Mouse (Mus musculus): ENCODE measurements around the gene Crkl.

Gene Crkl

GRCm38 (mm10) chr16:17507018-17507552, 55.3 kb downstream of the Crkl start:
- no peak for TF ChIP-seq GATA4 (IDR thresholded peaks at IDR 0.05; ENCODE audit: insufficient replicate concordance, low read length)

- peak; percentile 48; the same call in 1 of the 2 replicates for TF ChIP-seq GATA4 (IDR thresholded peaks at IDR 0.05; ENCODE audit: insufficient replicate concordance, low read length)
Measured at GRCm38 (mm10) chr16:17508546-17509239, 56.9 kb downstream of the Crkl start, which contains the start of gene Lztr1. Gene Lztr1 (plus strand): TSS chr16:17508688.

- no peak for TF ChIP-seq GATA4 (IDR thresholded peaks at IDR 0.05; ENCODE audit: insufficient replicate concordance, low read length)
Measured at GRCm38 (mm10) chr16:17509240-17509597, 57.4 kb downstream of the Crkl start.

- TF ChIP-seq GATA4 (IDR thresholded peaks at IDR 0.05; ENCODE audit: insufficient replicate concordance, low read length): no peak
Measured at GRCm38 (mm10) chr16:17510143-17510542, 58.4 kb downstream of the Crkl start.

- no peak for TF ChIP-seq GATA4 (IDR thresholded peaks at IDR 0.05; ENCODE audit: insufficient replicate concordance, low read length)
Measured at GRCm38 (mm10) chr16:17510686-17511085, 58.9 kb downstream of the Crkl start.

GRCm38 (mm10) chr16:17511431-17511830, 59.6 kb downstream of the Crkl start:
- TF ChIP-seq GATA4 (IDR thresholded peaks at IDR 0.05; ENCODE audit: insufficient replicate concordance, low read length): no peak

GRCm38 (mm10) chr16:17518910-17519309, 67.1 kb downstream of the Crkl start:
- no peak for TF ChIP-seq GATA4 (IDR thresholded peaks at IDR 0.05; ENCODE audit: insufficient replicate concordance, low read length)

GRCm38 (mm10) chr16:17524156-17524555, 72.4 kb downstream of the Crkl start:
- no peak for TF ChIP-seq GATA4 (IDR thresholded peaks at IDR 0.05; ENCODE audit: insufficient replicate concordance, low read length)

- TF ChIP-seq GATA4 (IDR thresholded peaks at IDR 0.05; ENCODE audit: insufficient replicate concordance, low read length): no peak
Measured at GRCm38 (mm10) chr16:17525524-17525923, 73.7 kb downstream of the Crkl start.

- no peak for TF ChIP-seq GATA4 (IDR thresholded peaks at IDR 0.05; ENCODE audit: insufficient replicate concordance, low read length)
Measured at GRCm38 (mm10) chr16:17526223-17526622, 74.4 kb downstream of the Crkl start.

- TF ChIP-seq GATA4 (IDR thresholded peaks at IDR 0.05; ENCODE audit: insufficient replicate concordance, low read length): no peak
Measured at GRCm38 (mm10) chr16:17527606-17528005, 75.8 kb downstream of the Crkl start.

- no peak for TF ChIP-seq GATA4 (IDR thresholded peaks at IDR 0.05; ENCODE audit: insufficient replicate concordance, low read length)
Measured at GRCm38 (mm10) chr16:17528276-17528675, 76.5 kb downstream of the Crkl start.

GRCm38 (mm10) chr16:17529981-17530586, 78.3 kb downstream of the Crkl start:
- TF ChIP-seq GATA4 (IDR thresholded peaks at IDR 0.05; ENCODE audit: insufficient replicate concordance, low read length): no peak

- peak; percentile 76; the same call in 1 of the 2 replicates for TF ChIP-seq GATA4 (IDR thresholded peaks at IDR 0.05; ENCODE audit: insufficient replicate concordance, low read length)
Measured at GRCm38 (mm10) chr16:17530640-17531288, 79.0 kb downstream of the Crkl start, which contains the start of gene Thap7. Gene Thap7 (minus strand): TSS chr16:17531136.

- TF ChIP-seq GATA4 (IDR thresholded peaks at IDR 0.05; ENCODE audit: insufficient replicate concordance, low read length): no peak
Measured at GRCm38 (mm10) chr16:17532271-17532670, 80.5 kb downstream of the Crkl start.

Measured in liver, adult (tissue).